Mouse (Mus musculus) monocyte, adult 5-6 weeks (primary cell): ENCODE data around the gene Cavin3. TPM values are rescaled to one million over a fixed set of nuclear protein-coding genes. Genes with fewer than 3 reads are reported as not detected.

Experiments used
- ATAC-seq: fragments of 153-309, 156-312 bp; replicated peaks from 2 replicates; pipeline ENCODE4 v1.8.0; 2017; ENCODE audit warnings: mild to moderate bottlenecking; ENCODE audit not compliant: low TSS enrichment, insufficient number of reproducible peaks, severe bottlenecking, poor library complexity, low FRiP score
- total RNA-seq: library from RNA; stranded (forward); fragments of 200-1000, 200-491, 200-594 nt; gene quantifications from 3 replicates; pipeline ENCODE4 v1.2.3, GENCODE M21; 2017

Cavin3 gene
- total RNA-seq, result not detected in 3 replicates

DNA sequence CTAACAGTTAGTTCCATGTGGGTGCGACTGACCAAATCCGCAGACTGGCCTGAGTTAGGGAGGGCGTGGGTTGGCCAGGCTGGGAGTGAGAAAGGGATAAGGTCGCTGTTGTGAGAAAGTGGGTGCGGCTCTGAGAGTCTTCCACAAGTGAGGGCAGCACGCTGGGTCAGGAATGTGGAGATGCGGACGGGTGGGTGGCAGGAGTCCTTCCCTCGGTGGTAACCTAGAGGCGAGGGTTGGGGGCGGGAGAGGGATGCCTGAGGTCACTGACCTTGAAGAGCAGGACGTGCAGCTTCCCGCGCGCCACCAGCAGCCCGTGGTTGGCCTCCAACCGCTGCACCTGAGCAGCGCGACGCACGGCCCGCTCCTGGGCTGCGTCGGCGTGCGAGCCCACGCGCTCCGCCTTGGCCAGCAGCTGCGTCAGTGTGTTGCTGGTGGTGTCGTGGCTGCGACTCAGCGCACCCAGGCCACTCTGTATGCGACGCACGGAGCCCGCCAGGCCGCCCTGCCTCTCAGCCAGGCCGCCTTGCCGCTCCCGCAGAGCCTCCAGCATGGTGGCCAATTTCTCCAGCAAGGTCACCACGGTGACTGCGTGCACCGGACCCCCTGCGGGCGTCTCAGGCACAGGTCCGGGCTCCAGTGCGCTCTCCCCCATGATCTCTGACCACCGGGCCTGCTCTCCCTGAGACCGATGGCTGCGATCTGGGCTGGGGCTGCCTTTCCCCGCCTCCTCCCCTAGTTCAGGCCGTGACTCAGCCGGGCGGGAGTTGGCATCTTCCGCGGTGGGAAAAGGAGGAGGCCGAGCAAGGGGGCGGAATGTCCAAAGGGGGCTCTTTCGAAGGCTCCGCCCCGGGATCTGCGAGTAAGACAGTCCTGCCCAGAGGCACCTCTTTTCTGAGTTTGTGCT lies at the start of gene Cavin3:
Cavin3 (minus strand) TSS at position 796 of the 907 bp plus-strand sequence.
- no peak for ATAC-seq

DNA sequence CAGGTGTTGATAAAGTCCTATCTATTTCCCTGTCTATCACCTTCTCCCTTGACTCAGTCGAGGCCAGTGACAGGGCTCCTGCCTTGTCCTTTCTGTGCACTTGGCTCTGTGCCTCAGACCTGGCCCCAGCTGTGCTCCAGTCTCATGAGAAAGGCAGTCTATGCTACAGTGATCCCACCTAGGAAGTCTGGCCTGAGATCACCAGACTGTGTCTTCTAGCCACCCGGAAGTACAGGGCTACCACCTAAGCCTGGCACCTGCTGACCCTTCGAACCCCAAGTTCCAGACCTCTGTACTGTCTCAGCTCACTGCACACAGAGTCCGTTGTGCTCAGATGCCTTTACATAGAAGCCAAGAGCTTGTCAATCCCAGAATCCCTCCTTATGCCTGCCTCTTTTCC lies 46.0 kb upstream of the Cavin3 start:
- no peak for ATAC-seq

DNA sequence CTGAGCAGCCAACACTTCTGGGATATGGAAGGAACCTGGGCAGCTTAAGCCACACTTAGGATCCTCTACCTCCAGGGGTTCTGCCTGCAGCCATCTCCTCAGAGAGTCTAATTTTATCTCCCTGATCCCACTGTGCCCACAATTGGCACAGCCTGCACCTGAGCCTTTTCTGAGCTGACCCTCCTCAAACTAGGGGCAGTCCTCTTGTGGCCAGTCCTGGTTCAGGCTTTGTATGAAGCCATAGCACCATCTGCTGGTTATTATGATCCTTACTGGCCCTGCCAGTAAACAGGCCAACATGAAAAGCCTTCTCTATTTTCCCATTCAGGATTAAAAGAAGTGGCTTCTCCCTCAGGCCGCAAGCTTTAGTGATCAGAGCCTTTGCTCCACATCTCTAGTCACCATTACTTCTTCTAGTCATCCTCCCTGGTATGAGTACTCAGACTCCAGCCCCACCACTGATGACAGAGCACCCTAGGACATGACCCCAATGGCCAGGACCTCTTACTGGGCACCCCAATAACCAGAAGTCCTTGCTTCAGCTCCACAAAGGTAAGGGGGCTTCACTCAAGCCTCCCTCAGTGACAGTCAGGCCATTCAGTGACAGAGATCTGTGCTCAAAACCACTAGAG lies 45.3 kb upstream of the Cavin3 start:
- no peak for ATAC-seq

DNA sequence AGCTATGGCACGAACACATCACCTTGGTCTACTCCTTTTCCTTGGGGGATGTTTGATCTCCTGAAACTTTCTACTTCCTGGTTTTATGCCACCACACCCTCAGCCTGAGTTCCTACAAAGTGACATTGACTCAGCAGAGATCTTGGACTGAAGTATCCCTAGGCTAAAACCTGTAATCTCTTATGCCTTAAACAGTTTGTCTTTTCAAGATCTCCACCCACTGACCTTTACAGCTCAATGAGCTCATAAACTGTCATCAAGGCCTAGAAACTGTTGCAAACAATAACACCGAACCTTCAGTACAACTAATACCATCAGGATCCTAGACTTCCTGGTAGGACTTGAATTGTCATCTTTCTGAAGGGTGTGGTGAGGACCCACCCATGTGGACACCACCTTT lies 42.1 kb upstream of the Cavin3 start:
- ATAC-seq, result no peak

DNA sequence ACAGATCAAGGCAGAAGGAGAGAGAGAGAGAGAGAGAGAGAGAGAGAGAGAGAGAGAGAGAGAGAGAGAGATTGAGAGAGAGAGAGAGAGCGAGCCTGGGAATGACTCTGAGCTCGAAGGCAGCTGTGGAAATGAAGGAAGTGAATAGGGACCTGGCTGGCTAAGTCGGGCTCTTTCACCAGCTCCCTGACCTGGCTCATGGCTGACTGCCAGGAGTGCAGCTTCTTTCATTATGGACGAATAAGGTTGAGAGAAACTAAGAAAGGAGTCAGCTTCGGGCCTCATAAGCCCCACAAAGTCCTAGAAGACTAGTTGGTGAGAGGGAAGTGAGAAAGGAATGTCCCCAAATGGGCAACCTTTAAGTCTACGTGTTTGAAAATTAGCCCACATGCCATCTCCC lies 38.1 kb upstream of the Cavin3 start:
- ATAC-seq, result no peak

DNA sequence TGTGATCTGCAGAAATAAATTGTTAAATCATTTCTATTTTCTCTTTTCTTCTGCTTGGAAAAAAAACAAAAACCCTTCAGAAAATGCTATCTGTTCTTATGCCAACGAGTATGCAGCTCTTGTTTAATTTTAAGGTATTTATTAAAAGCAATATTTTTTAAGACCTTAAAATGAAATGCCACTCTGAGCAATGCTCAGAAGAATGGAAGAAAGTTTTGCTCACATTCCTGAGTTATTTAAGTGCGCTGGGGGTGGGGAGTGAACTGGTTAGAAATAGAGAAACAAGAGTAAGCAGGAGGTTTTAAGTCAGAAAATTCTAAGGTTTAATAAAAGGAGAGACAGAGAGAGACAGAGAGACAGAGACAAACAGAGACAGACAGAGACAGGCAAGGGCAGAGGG lies 37.7 kb upstream of the Cavin3 start:
- ATAC-seq, result no peak

DNA sequence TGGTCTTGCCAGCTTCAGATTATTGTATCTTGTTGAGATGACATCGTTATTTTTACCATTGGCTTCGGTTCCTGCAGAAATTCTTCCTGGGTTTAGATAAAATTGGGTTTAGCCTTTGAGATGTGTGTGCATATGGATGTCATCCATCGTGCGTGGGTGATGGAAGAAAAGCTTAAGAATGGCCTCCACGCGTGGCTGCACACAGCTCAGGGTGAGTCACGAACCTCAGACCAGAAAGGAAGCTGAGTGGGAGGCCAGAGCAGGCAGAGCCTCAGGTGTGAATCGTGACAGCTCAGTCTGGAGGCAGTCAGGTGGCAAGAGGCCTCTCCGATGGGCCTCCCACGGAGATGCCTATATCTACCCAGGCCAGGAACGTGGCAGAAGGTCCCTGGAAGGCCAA lies 37.2 kb upstream of the Cavin3 start:
- ATAC-seq, result no peak

DNA sequence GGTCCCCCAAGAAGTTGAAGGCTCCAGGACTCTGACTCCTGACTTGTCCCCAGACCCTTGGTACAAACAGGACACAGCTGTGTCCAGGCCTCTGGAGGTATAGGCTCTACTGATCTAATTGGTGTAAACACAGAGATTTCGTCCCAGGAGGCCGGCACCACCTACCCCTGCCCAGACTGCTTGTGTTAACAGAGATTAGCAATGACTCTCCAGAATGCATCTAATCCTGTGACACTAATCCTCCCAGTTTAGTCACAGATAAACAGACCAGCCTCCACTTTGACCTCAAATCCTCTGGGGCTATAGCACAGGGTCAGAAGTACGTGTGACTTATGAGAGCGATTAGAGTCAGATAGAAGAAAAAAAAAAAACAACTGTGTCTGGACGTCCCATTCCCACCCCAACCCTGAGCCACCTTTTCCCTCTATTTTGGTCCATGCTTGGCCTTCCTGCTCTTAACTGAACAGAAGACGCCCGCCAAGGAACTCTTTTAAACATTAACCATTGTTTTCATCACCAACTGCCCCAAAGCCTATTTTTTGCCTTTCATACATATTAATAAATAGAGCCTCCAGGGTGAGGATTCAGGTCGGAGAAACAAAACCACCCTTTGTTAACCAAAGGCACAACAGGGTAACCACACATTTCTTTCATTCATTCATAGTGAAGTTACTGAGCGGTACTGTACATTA lies 34.7 kb upstream of the Cavin3 start:
- no peak for ATAC-seq

DNA sequence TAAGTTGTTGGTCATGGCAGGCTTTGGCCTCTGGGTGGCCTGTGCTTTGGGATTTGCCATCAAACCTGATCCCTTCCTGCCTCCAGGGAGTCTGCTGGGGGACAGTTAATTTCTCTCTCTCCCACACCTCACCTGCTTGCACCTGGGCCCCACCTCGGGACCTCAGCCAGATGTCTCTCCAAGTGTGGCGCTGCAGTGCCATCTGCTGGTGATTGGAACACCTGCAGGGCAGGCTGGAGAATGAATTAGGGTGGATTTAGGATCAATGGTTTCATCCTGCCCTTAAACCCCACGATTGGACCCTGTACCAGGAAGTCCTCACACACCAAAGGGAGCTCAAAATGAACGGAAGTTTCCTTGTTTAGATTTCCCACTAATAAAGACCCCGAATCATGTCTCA lies 33.1 kb upstream of the Cavin3 start:
- peak; percentile 63; the same call in 1 of the 2 replicates for ATAC-seq

DNA sequence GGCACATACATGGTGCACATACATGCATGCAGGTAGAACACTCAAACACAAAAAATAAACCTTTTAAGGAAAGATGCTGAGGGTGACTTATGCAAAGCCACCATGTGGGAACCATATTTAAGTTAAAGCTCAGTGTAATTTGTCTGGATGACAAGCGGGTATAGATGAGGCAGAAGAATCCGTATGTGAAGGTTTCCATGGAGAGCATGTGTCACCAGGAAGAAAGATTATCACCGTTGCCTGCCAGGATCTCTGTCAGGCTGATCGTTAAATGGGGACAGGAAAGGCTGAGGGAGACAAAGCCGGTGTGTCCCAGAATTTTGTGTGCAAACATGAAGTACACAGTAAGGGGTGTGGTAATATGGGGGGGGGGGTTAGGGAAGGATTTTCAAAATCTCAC lies 32.5 kb upstream of the Cavin3 start:
- no peak for ATAC-seq

DNA sequence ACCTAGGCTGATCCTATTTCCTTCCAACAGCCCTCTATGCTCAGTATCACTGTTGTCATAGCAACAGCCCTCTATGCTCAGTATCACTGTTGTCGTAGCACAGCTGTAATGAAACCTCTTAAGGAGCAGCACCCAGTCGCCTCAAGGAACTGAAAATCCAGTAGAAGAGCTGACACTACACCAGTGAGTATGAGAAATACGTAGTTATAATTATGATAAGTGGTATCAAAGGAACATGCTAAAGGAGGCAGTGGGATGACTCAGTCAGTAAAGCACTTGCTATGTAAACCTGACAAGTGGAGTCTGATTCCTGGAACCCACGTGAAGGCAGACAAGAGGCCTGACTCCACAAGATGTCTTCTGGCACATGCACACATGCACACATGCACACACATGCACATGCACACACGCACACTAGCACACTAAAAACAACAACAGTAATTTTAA lies 31.8 kb upstream of the Cavin3 start:
- no peak for ATAC-seq

DNA sequence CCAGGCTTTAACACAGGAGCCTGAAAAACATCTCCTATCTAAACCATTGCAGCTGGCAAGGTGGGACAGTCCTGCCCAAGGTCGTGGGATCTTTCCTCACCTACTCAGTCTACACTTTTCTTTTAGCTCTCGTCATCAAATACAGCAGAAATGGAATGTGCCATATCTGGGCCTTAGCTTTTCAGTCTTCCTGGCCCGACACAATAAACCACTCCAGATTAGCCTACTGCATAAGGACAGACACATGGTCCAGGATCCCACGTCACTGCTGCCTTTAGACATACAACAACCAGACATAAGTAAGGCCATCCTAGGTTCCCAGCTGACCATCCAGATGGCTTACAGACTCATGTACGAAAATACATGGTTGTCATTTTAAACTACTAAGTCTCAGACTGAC lies 28.0 kb upstream of the Cavin3 start:
- no peak for ATAC-seq

DNA sequence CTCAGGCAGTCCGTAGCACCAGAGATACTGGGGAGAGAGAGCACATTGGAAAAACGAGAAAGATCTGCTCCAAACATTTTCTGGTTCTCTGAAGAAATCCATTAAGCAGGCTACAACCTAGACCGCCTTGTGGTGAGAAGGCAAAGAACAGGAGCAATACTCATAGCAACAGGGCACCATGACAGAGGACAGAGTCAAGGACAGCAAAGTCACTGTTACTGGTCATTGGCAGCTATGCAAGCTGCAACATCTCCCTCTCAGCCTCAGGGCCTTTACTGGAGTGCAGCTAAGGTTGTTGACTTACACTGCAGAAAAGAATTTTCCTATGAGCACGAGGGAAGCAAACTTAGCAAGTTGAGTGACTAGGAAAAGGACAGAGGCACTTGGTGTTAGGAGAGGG lies 25.2 kb upstream of the Cavin3 start:
- no peak for ATAC-seq

DNA sequence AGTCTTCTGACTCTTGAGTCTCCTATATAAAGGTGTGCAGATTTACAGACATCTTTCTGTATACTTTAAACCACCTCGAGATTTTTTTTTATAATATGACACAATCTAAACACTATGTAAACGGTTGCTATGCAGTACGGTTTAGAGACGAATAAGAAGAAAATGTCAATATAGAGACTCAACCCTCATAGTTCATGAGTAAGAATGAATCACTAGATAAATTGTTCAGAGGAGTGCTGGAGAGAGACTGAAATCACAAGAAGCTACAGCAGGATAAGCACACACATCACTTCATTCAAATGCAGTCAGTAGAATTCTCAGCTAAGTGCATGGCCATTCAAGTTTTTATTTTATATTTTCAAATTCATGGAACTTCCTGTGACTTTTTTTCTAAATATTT lies 19.9 kb upstream of the Cavin3 start:
- ATAC-seq, result no peak

DNA sequence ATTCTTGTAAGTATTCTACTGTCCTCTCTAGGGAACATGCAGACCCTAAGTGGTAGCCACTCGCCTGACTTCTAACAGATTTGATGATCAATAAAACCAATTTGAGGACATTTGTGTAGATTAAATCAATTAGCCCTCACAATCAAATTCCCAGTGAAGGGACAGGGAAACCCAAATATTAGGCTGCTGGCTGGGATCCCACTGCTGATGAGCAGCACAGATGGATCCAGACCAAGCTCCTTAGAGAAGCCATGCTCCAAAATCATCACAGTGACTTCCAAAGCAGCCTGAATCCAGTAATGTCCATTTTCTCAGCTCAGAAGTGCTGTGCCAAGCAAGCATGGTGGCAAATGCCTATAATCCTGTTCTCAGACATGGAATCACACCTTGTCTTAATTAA lies 17.6 kb upstream of the Cavin3 start:
- ATAC-seq, result no peak

DNA sequence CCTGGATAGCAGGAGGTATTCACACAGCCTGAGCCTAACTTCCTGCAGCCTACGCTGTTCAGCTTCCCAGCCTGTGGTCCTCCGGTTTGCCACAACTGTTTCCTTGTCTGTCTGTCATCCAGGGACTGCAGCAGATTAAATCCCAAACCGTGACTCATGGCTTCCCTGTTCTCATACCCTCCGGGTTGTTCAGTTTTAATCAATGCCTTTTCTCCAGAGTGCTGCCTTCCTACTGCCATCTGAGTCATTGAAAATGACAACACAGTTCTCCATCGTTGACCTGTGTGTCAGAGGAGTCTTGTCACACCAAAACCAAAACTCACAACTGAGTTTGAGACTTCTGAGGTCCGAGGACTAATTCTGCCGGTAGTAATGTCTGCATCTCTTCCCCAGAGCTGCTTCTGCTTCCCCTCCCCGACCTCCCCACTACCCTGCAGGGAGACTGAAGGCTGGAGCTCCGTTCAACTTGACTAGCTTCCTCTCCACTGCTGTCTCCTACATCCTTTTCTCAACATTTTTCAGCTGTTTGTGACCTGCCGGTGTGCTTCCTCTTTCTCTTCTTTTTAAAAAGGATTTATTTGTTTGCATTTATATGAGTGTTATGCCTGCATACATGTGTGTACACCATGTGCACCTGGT lies 16.9 kb upstream of the Cavin3 start:
- no peak for ATAC-seq

DNA sequence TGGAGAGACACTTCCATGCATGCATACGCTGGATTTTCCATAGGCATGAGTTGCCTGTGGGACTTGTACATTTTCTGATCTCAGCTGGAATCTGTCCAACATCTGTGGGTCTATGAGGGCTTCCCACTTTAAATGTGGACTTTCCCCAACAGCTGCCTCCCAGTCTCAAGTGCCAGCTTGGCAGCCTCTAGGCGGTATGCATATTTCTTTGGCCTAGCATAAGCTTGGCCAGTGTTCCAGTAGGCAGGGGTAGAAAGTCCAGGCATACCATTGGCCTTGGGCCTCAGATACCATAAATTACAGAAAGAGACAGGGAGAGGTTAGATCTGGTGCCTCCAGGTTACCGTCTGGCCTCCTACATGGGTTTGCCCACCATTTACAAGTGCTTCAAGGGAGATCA lies 15.8 kb upstream of the Cavin3 start:
- no peak for ATAC-seq

DNA sequence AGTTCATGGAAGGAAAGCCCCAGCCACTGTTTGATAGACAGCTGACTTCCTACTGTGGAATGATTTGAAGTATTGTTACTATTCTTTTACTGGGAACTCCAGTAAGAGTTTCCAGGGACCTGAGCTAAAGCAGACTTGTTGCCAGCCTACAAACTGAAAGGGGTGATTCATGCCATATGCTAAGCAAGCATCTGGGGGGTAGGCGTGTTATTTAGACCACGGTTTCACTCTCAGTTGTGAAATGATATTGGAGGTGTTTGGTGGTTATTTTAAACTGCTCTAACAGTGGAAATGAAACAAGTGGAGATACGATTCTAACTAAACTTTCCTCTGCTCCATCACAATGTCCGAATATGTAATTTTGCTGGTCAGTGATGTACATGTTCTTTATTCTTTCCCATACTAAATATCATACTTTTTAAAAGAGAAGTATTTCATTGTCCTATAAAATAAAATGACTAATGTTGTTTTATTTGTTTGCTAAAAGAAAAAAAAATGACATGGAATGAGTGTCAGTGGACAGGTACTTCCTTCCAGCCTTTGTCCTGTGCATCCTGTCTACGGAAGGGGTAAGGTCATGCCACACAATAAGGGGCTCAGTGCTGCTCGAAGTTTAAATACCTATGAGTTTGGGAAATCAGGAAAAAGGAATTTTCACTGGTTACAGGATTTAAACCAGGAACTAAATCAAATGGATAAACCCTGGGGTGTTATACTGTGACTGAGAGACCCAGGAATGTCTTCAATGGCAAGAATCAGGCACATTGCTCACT lies 5.2 kb upstream of the Cavin3 start:
- ATAC-seq, result no peak

DNA sequence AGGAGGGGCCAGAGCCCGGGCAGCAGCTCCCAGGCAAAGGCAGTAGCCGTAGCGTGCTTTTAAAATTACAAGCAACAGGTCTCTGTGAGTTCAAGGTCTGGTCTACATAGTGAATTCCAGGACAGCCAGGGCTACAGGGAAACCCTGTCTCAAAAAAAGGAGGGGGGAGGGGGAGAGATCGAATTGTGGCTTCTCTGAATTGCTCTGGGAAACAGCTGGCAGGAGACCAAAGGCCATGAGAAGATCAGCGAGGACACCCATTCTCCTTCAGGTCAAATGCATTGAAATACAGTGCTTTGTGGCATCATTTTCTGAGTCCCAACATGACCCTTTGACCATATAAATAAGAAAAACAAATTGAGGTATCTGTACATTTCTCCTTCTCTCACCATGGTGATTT lies 2.9 kb upstream of the Cavin3 start:
- no peak for ATAC-seq
